Mouse (Mus musculus) neutrophil, adult 5-6 weeks (primary cell): Measurements from ENCODE around the gene Camkv. TPM values are rescaled to one million over a fixed set of nuclear protein-coding genes. Genes with fewer than 3 reads are reported as not detected.

Source experiments
- ATAC-seq: fragments of 151-379, 151-347 bp; 2 replicates; pipeline ENCODE4 v1.8.0; 2017; ENCODE audit warnings: mild to moderate bottlenecking, moderate TSS enrichment; ENCODE audit not compliant: insufficient number of reproducible peaks, poor library complexity, low FRiP score, severe bottlenecking; ENCODE audit errors: extremely low read depth
- total RNA-seq: library from RNA; stranded (forward); fragments of 200-1000 nt; gene quantifications from 2 replicates; pipeline ENCODE4 v1.2.3, GENCODE M21; 2017

The Camkv gene
- total RNA-seq: not detected in 2 replicates

- no peak for ATAC-seq
Observed at GRCm38 (mm10) chr9:107935374-107935773, at the start of gene Camkv. Camkv (plus strand) TSS chr9:107935674.

- ATAC-seq: peak; percentile 89
Observed at GRCm38 (mm10) chr9:107887804-107888266, 47.6 kb upstream of the Camkv start, which contains the start of gene Mon1a. Mon1a (plus strand) TSS chr9:107888151.

GRCm38 (mm10) chr9:107888267-107888850 lies 47.1 kb upstream of the Camkv start:
- ATAC-seq: peak; percentile 9; the same call in 1 of the 2 replicates

- no peak for ATAC-seq
Observed at GRCm38 (mm10) chr9:107890260-107890659, 45.2 kb upstream of the Camkv start.

GRCm38 (mm10) chr9:107891023-107891422 lies 44.5 kb upstream of the Camkv start:
- ATAC-seq: no peak

GRCm38 (mm10) chr9:107898563-107898962 lies 36.9 kb upstream of the Camkv start:
- ATAC-seq: no peak

GRCm38 (mm10) chr9:107899855-107900254 lies 35.6 kb upstream of the Camkv start:
- ATAC-seq: no peak

GRCm38 (mm10) chr9:107900840-107901626 lies 34.4 kb upstream of the Camkv start:
- no peak for ATAC-seq

- ATAC-seq: no peak
Observed at GRCm38 (mm10) chr9:107901627-107901914, 33.9 kb upstream of the Camkv start.

GRCm38 (mm10) chr9:107904726-107905125 lies 30.7 kb upstream of the Camkv start:
- ATAC-seq: peak; percentile 85

GRCm38 (mm10) chr9:107906252-107906966 lies 29.1 kb upstream of the Camkv start, which contains the start of gene Mst1r:
Mst1r (plus strand) TSS chr9:107906873.
- no peak for ATAC-seq

- ATAC-seq: no peak
Observed at GRCm38 (mm10) chr9:107906967-107907800, 28.3 kb upstream of the Camkv start.

- no peak for ATAC-seq
Observed at GRCm38 (mm10) chr9:107907801-107908120, 27.7 kb upstream of the Camkv start.

- ATAC-seq: no peak
Observed at GRCm38 (mm10) chr9:107908410-107909158, 26.9 kb upstream of the Camkv start.

- no peak for ATAC-seq
Observed at GRCm38 (mm10) chr9:107910025-107910769, 25.3 kb upstream of the Camkv start.

GRCm38 (mm10) chr9:107914764-107915420 lies 20.6 kb upstream of the Camkv start:
- no peak for ATAC-seq

- ATAC-seq: no peak
Observed at GRCm38 (mm10) chr9:107917895-107918608, 17.4 kb upstream of the Camkv start.
